Mouse (Mus musculus) hindbrain, postnatal 0 days (tissue): ENCODE results near the gene Apoo. TPM values are rescaled to one million over a fixed set of nuclear protein-coding genes. Genes with fewer than 3 reads are reported as not detected.
"Not testable (repeated sequence)": the region's sequence is repeated elsewhere in the genome, so short reads cannot be mapped to it uniquely, and the experiment has no call there.

Source experiments
- ATAC-seq: fragments of 200-750 bp; cut with Nextera tagmentation; 2 replicates; pipeline ENCODE4 v1.8.0; 2017; ENCODE audit warnings: mild to moderate bottlenecking, moderate TSS enrichment, moderate library complexity
- DNase-seq: peaks from one replicate; pipeline ENCODE4 v3.0.0-alpha.2; 2015; ENCODE audit warnings: low spot score
- H3K27ac ChIP-seq: fragments of 300-500 bp; sonication (generic); 2 replicates; pipeline ENCODE4 v1.5.1; 2014; ENCODE audit warnings: mild to moderate bottlenecking
- H3K27me3 ChIP-seq: fragments of 300-500 bp; sonication (generic); 2 replicates; pipeline ENCODE4 v1.6.1; 2014; ENCODE audit warnings: low read length, mixed read lengths; ENCODE audit not compliant: insufficient read depth
- H3K36me3 ChIP-seq: fragments of 300-500 bp; sonication (generic); 2 replicates; pipeline ENCODE4 v1.6.1; 2014; ENCODE audit warnings: low read length, mixed read lengths; ENCODE audit not compliant: insufficient read depth
- H3K4me1 ChIP-seq: fragments of 300-500 bp; sonication (generic); 2 replicates; pipeline ENCODE4 v1.6.1; 2014; ENCODE audit warnings: antibody characterized with exemption, low read length, mixed read lengths; ENCODE audit not compliant: insufficient read depth
- H3K4me2 ChIP-seq: fragments of 300-500 bp; sonication (generic); 2 replicates; pipeline ENCODE4 v1.6.1; 2014; ENCODE audit warnings: low read depth, mild to moderate bottlenecking, low read length, moderate library complexity, mixed read lengths
- H3K4me3 ChIP-seq: fragments of 300-500 bp; sonication (generic); 2 replicates; pipeline ENCODE4 v1.5.1; 2014; ENCODE audit warnings: low read length
- H3K9ac ChIP-seq: fragments of 300-500 bp; sonication (generic); replicated peaks from 2 replicates; pipeline ENCODE4 v1.6.1; 2014; ENCODE audit warnings: mild to moderate bottlenecking, low read length, moderate library complexity, mixed read lengths
- H3K9me3 ChIP-seq: fragments of 300-500 bp; sonication (generic); 2 replicates; pipeline ENCODE4 v1.6.1; 2016; ENCODE audit warnings: low read length, mixed read lengths
- CTCF ChIP-seq: IDR thresholded peaks from 2 replicates; pipeline ENCODE4 v1.5.1; 2016; ENCODE audit warnings: antibody characterized with exemption, control low read depth, low read depth
- WGBS: fragments of 180-500 bp; shearing (Covaris S2); extraction: QIAGEN DNeasy Blood & Tissue Kit; methylation state at CpG from one replicate; pipeline ENCODE4 v1.1.7; 2014; 5-methylcytosine and 5-hydroxymethylcytosine counted together
- polyA plus RNA-seq: library from polyadenylated mRNA; unstranded; fragments of >200 nt; fragmentation: Nextera tagmentation; extraction: Ambion mirVana; gene quantifications from 2 replicates; pipeline ENCODE4 v1.2.1, GENCODE M21; 2015
- total RNA-seq: library from RNA; depleted of rRNA; stranded (reverse); fragments of >200 nt; gene quantifications from 2 replicates; pipeline ENCODE4 v1.2.3, GENCODE M21; 2014; rRNA removed

Gene Apoo
- total RNA-seq = 58.0 and 59.9 TPM in 2 replicates
- 175 and 176 TPM in 2 replicates for polyA plus RNA-seq

DNA sequence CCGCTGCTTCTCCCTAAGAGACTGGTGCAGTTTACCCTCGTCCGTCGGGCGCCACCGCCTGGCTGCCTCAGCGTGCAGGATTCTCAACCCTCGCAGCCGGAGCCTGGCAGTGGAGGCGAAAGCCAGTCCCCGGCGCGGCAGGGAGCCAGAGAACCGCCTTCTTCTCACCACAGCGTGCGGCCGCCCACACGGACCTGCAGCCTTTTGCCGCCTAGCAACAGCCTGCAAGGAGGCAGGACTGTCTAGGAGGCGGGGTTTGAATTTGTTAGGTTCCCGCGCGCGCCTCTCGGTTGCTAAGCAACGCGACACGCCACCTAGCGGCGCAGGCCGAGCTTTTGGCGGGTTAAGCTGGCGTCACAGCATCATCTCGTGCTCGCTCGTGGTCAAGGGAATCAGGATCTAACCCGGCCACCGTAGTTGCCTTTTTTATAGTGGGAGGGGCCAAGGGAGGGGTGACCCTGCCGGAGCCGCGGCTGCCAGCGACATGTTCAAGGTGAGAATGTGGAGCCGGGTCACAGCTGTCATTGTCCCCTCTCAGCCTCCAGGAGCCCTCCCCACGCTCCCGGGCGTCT is at the start of gene Apoo, which contains the start of gene Fam90a1b:
TSS of gene Apoo (plus strand) at position 448 of the 572 bp plus-strand sequence.
TSS of gene Fam90a1b (minus strand) at position 108 of the 572 bp plus-strand sequence.
- H3K27ac ChIP-seq = peak within 1 kb of the TSS; percentile 74; the same call in 1 of the 2 replicates
- ATAC-seq (peak; percentile 98), DNase-seq (peak; percentile 97)
- H3K27me3 ChIP-seq = peaks cover 24% of the 10 kb centered on the region; the same call in 1 of the 2 replicates
- peak; percentile 84 for TF ChIP-seq CTCF
- no peaks in the 10 kb centered on the region for H3K36me3 ChIP-seq
- H3K4me3 ChIP-seq = peak within 1 kb of the TSS; percentile 54
- H3K9ac ChIP-seq = peak within 1 kb of the TSS; percentile 63
- no peaks in the 10 kb centered on the region for H3K4me1 ChIP-seq
- H3K9me3 ChIP-seq = no peaks in the 10 kb centered on the region
- peak within 1 kb of the TSS; percentile 51 for H3K4me2 ChIP-seq
- 23% methylated on average over 46 of the region's 46 CpGs for WGBS

DNA sequence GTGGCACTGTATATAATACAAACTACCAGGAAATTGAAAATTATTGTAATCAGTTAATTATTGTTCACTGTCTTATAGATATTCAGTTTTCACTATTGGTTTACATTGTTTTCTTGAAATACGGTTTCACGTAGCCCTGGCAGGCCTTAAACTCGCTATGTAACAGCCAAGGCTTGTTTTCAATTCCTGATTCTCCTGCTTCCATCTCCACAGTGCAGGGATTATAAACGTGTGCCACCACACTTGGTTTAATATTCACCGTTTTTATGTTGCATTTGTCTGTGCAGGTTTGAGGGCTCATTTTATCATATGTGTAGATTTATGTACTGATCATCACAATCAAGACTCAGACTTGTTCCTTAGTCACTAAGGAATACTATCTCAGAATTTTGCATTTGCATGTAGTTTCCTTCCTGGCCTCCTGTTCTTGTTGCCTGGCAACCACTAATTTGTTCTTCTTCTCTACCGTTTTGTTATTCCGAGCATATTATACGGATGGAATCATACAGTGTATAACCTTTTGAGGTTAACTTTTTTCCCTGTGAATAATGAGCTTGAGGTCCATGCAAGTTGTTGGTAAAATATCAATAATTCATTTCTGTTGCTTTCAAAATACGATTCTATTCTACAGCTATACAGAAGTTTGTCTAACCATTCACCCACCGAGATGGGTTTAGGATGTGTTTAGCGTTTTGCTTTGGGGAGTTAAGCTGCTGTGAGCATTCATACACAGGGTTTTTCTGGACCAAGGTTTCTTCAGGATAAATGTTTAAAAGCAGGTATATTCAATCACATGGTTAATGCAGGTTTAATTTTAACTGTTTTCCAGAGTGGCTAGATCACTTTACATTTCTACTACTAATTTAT is 45.6 kb upstream of the Apoo start:
- DNase-seq = peak; percentile 40
- Histone ChIP-seq H3K27me3 (peaks cover under 1% of the 10 kb centered on the region; the same call in 1 of the 2 replicates), H3K4me1 (no peaks in the 10 kb centered on the region), H3K27ac (no peak overlapping the region), H3K4me2 (no peak overlapping the region), H3K9ac (no peak overlapping the region), H3K36me3 (no peaks in the 10 kb centered on the region), H3K4me3 (no peak overlapping the region), H3K9me3 (no peaks in the 10 kb centered on the region)
- peak; percentile 53; the same call in 1 of the 2 replicates for ATAC-seq
- WGBS = 51% methylated on average over 11 of the region's 11 CpGs
- no peak for TF ChIP-seq CTCF

DNA sequence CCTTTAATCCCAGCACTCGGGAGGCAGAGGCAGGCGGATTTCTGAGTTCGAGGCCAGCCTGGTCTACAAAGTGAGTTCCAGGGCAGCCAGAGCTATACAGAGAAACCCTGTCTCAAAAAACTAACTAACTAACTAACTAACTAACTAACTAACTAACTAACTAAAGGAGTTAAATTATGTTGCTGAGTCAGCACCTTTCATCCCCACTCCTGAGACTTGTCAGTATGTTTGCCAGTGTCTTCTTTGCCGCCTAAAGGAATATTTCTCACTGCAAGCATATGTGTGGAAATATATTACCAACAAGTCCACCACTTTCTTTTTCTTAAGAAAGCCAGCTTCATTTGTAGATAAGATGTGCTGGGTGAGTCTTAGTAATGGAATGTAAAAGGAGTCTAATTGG is 23.3 kb upstream of the Apoo start:
- H3K4me2 ChIP-seq, H3K36me3 ChIP-seq, H3K27me3 ChIP-seq, H3K9me3 ChIP-seq, ATAC-seq, H3K9ac ChIP-seq, DNase-seq, H3K27ac ChIP-seq, H3K4me3 ChIP-seq, H3K4me1 ChIP-seq: not testable (repeated sequence)
- 92% methylated on average over 4 of the region's 4 CpGs for WGBS

DNA sequence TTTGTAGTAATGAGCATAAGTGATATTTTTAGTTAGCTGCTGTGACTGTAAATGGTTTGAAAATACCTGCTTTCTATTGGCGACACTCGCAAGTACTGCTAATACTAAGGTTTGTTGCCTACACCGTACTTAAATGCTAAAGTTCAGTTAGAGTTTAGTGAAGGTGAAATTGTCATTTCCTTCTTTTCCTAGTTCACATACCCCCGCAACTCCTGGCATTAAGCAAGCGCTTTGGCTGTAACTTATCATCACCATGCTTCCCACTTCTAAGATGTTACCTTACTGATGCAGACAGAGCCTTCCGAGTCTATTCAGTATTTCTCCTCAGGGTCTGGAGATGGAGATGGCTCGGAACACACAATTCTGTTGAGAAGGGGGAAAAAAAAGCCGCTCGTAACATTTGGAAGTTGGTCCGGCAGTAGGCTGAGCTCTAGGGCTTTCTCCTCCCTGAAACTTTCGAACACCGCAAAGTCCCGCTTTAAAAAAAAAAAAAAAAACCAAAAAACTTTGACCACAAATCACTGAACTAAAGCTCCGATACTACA is 1.5 kb upstream of the Apoo start:
- DNase-seq = peak; percentile 1
- WGBS = 32% methylated on average over 14 of the region's 14 CpGs
- H3K4me3 ChIP-seq = no peak overlapping the region

DNA sequence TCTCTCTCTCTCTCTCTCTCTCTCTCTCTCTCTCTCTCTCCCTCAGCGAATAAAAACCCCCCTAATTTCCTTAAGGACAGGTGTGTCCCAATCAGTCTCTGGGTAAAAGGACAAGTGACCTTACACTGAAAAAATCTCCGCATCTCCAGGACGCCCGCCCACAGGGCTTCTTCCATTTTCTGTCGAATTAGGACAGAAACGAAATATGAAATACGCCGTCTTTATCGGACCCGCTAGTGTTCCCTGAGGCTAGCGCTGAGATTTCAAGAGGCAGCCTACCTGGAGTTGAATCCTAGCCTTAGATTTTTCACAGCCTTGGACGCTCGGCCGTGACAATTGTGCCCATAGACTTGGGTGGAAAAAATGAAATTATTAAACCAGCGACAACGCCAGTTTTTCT is 888 bp upstream of the Apoo start:
- Histone ChIP-seq H3K4me3 (peak overlapping the region; percentile 54), H3K9me3 (no peaks in the 10 kb centered on the region), H3K4me2 (peak overlapping the region; percentile 44), H3K36me3 (no peaks in the 10 kb centered on the region), H3K4me1 (no peaks in the 10 kb centered on the region), H3K27ac (no peak overlapping the region), H3K27me3 (peaks cover 24% of the 10 kb centered on the region; the same call in 1 of the 2 replicates), H3K9ac (no peak overlapping the region)
- TF ChIP-seq CTCF = no peak
- 22% methylated on average over 16 of the region's 16 CpGs for WGBS
- peak; percentile 3 for DNase-seq
- no peak for ATAC-seq

More for the DNA sequence above, 1.5 kb upstream of the Apoo start:
- Histone ChIP-seq H3K27ac (no peak overlapping the region), H3K9ac (no peak overlapping the region), H3K4me2 (peak overlapping the region; percentile 44; the same call in 1 of the 2 replicates), H3K36me3 (no peaks in the 10 kb centered on the region), H3K4me1 (no peaks in the 10 kb centered on the region), H3K9me3 (no peaks in the 10 kb centered on the region), H3K27me3 (peaks cover 24% of the 10 kb centered on the region; the same call in 1 of the 2 replicates)
- TF ChIP-seq CTCF = no peak
- no peak for ATAC-seq

DNA sequence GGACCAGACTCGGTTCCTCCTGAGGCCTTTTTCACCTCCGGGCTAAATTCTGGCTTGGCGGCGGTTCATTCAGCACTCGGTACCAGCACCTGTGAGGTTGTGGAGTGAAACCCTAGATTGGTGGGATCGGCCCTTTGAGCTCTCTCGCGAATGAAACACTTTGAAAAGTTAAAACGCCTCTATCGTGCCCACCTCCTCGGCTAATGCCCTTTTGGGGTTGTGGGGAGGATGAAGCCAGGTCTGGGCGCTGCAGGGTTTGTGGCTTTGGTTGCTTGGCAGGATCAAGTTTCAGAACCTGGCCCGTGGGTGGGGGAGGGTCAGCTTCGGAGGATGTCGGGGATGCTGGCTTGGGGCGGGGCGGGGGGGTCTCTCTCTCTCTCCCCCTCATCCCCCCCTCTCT is 331 bp downstream of the Apoo start:
- no peaks in the 10 kb centered on the region for H3K36me3 ChIP-seq
- peak overlapping the region; percentile 74; the same call in 1 of the 2 replicates for H3K27ac ChIP-seq
- H3K4me3 ChIP-seq = peak overlapping the region; percentile 54
- WGBS = 24% methylated on average over 17 of the region's 17 CpGs
- H3K9me3 ChIP-seq = no peaks in the 10 kb centered on the region
- DNase-seq (peak; percentile 16), ATAC-seq (peak; percentile 28)
- H3K4me2 ChIP-seq = peak overlapping the region; percentile 51
- H3K27me3 ChIP-seq = peaks cover 24% of the 10 kb centered on the region; the same call in 1 of the 2 replicates
- H3K4me1 ChIP-seq = no peaks in the 10 kb centered on the region
- H3K9ac ChIP-seq = peak overlapping the region; percentile 63
- no peak for TF ChIP-seq CTCF
